10 mouse cellular contexts compared by ENCODE assay signal in genomic region chr6:126202959-126203358, GRCm38 (mm10). TPM values are rescaled to one million over a fixed set of nuclear protein-coding genes. Genes with fewer than 3 reads are reported as not detected.
DNase-seq lines count a peak whose midpoint lies in the region; ATAC-seq and TF ChIP-seq lines count a peak whose summit lies in the region.
"Had no signal": no experiment of that assay in that cellular context is flagged by ENCODE, and none has a peak within 500 bp of the region (broad histone marks: within the 10 kb centered on the region; RNA-seq: fewer than 3 reads in every experiment).

No protein-coding gene starts in this region.

- H3K9ac ChIP-seq in heart, embryonic 12.5 days = no peak overlapping the region
- H3K9ac ChIP-seq in kidney, embryonic 15.5 days = no peak overlapping the region
- H3K9ac ChIP-seq: stomach, embryonic 15.5 days had no signal

- ATAC-seq in heart, embryonic 12.5 days (ENCODE audit: insufficient number of reproducible peaks, low FRiP score) = peak; percentile 84
- peak; percentile 91 for ATAC-seq in kidney, embryonic 15.5 days (replicated peaks; ENCODE audit: low FRiP score)

- no peak for DNase-seq in heart, postnatal 36 days
- peak; percentile 32 for DNase-seq in urinary bladder, postnatal 14 days (ENCODE audit: low spot score)
- no peak for DNase-seq in urinary bladder, adult 2 months (ENCODE audit: low spot score)
- peak; percentile 5 for DNase-seq in yolk sac, embryonic 10.5 days (ENCODE audit: low spot score)
- DNase-seq in left cerebral cortex, adult 2 months (ENCODE audit: extremely low spot score in 1 of 2, low spot score in 2 of 2) = no peak
- DNase-seq in adrenal gland, postnatal 10 days = no peak

- no peaks in the 10 kb centered on the region for H3K36me3 ChIP-seq in heart, embryonic 12.5 days
- H3K36me3 ChIP-seq in kidney, embryonic 15.5 days = no peaks in the 10 kb centered on the region
- H3K36me3 ChIP-seq: stomach, embryonic 15.5 days had no signal

- peaks cover 12% of the 10 kb centered on the region for H3K4me1 ChIP-seq in heart, embryonic 12.5 days (replicated peaks)
- H3K4me1 ChIP-seq in kidney, embryonic 15.5 days = peaks cover 21% of the 10 kb centered on the region
- H3K4me1 ChIP-seq: stomach, embryonic 15.5 days had no signal

- H3K4me2 ChIP-seq in heart, embryonic 12.5 days = 0 out of 2 replicates have a peak overlapping the region, but pooled peaks have one; percentile 6
- H3K4me2 ChIP-seq in kidney, embryonic 15.5 days = no peak overlapping the region
- H3K4me2 ChIP-seq: stomach, embryonic 15.5 days had no signal

- H3K27me3 ChIP-seq in heart, embryonic 12.5 days (replicated peaks) = peaks cover 8% of the 10 kb centered on the region; the same call in 1 of the 2 replicates
- H3K27me3 ChIP-seq in kidney, embryonic 15.5 days = no peaks in the 10 kb centered on the region
- H3K27me3 ChIP-seq: stomach, embryonic 15.5 days had no signal

- H3K9me3 ChIP-seq in heart, embryonic 12.5 days (replicated peaks) = no peaks in the 10 kb centered on the region
- no peaks in the 10 kb centered on the region for H3K9me3 ChIP-seq in kidney, embryonic 15.5 days (replicated peaks)
- H3K9me3 ChIP-seq: stomach, embryonic 15.5 days had no signal

- H3K4me3 ChIP-seq in heart, embryonic 12.5 days = no peak overlapping the region
- no peak overlapping the region for H3K4me3 ChIP-seq in kidney, embryonic 15.5 days (replicated peaks)
- H3K4me3 ChIP-seq in left cerebral cortex, adult 2 months = no peak overlapping the region
- H3K4me3 ChIP-seq: stomach, embryonic 15.5 days had no signal

- WGBS in heart, embryonic 12.5 days = 44% methylated on average over 7 of the region's 7 CpGs
- WGBS in kidney, embryonic 15.5 days = 22% methylated on average over 7 of the region's 7 CpGs

- TF ChIP-seq CTCF in left cerebral cortex, adult 2 months (IDR thresholded peaks at IDR 0.05) = no peak

- intact Hi-C loops in heart, postnatal 36 days (cut with DNase I) = no loop called here
- intact Hi-C loops in left cerebral cortex, adult 2 months (cut with DNase I) = no loop called here

- H3K27ac ChIP-seq in heart, embryonic 12.5 days (ENCODE audit: poor library complexity, severe bottlenecking) = no peak overlapping the region
- H3K27ac ChIP-seq in kidney, embryonic 15.5 days = peak overlapping the region; percentile 54
- H3K27ac ChIP-seq in left cerebral cortex, adult 2 months = no peak overlapping the region
- H3K27ac ChIP-seq: stomach, embryonic 15.5 days had no signal

RNA-seq across cellular contexts. Expression of gene Ntf3, which starts 36.2 kb away (rescaled TPM):
- 8.2 and 8.9 TPM in 2 replicates for polyA plus RNA-seq in heart, embryonic 12.5 days (2016; fragmentation: Nextera tagmentation; extraction: Ambion mirVana)
- 1 to 10 TPM; 3.4 to 4.5 TPM for total RNA-seq in heart, postnatal 36 days (2021)
- polyA plus RNA-seq in urinary bladder, adult 2 months (2012; rRNA removed) = 19.7 and 20.6 TPM in 2 replicates
- 16.2 and 16.6 TPM in 2 replicates for polyA plus RNA-seq in kidney, embryonic 15.5 days (2015; fragmentation: Nextera tagmentation; extraction: Ambion mirVana)
- total RNA-seq in left cerebral cortex, adult 2 months (2021) = 1 to 10 TPM; 2.8 to 3.3 TPM
- 1 to 10 TPM; 3.0 to 3.7 TPM for total RNA-seq in adrenal gland, postnatal 10 days (2021)
- total RNA-seq: neutrophil, adult 5-6 weeks had no signal

Comparison
In these comparisons a context has a peak if more than half of its experiments do, and no peak if none do; other contexts are left out.
1. DNase-seq: peak in urinary bladder, postnatal 14 days (single experiment) and yolk sac, embryonic 10.5 days (single experiment); none in heart, postnatal 36 days (0 of 2), urinary bladder, adult 2 months (single experiment), left cerebral cortex, adult 2 months (0 of 2) and adrenal gland, postnatal 10 days (single experiment).